Mouse (Mus musculus) limb, embryonic 10.5 days (tissue): ENCODE data around the gene Gpr137. TPM values are rescaled to one million over a fixed set of nuclear protein-coding genes. Genes with fewer than 3 reads are reported as not detected.

Experiments used
- DNase-seq: peaks from one replicate; pipeline ENCODE4 v3.0.0-alpha.2; 2017; ENCODE audit warnings: low spot score
- H3K27ac ChIP-seq: fragments of 300-500 bp; sonication (generic); 2 replicates; pipeline ENCODE4 v1.5.1; 2016; ENCODE audit warnings: mild to moderate bottlenecking
- H3K27me3 ChIP-seq: fragments of 300-500 bp; sonication (generic); 2 replicates; pipeline ENCODE4 v1.6.1; 2016; ENCODE audit warnings: low read depth, mild to moderate bottlenecking; ENCODE audit not compliant: poor library complexity, severe bottlenecking
- H3K36me3 ChIP-seq: fragments of 300-500 bp; sonication (generic); 2 replicates; pipeline ENCODE4 v1.6.1; 2016; ENCODE audit warnings: mild to moderate bottlenecking, moderate library complexity
- H3K4me1 ChIP-seq: fragments of 300-500 bp; sonication (generic); 2 replicates; pipeline ENCODE4 v1.6.1; 2016
- H3K4me3 ChIP-seq: fragments of 300-500 bp; sonication (generic); 2 replicates; pipeline ENCODE4 v1.5.1; 2016; ENCODE audit warnings: mild to moderate bottlenecking, moderate library complexity
- H3K9me3 ChIP-seq: fragments of 300-500 bp; sonication (generic); replicated peaks from 2 replicates; pipeline ENCODE4 v1.6.1; 2016; ENCODE audit warnings: mild to moderate bottlenecking
- WGBS: fragments of 180-500 bp; shearing (Covaris S2); methylation state at CpG from one replicate; pipeline ENCODE4 v1.1.7; 2016; 5-methylcytosine and 5-hydroxymethylcytosine counted together
- polyA plus RNA-seq: library from polyadenylated mRNA; unstranded; fragments of >200 nt; fragmentation: Nextera tagmentation; extraction: Ambion mirVana; gene quantifications from 2 replicates; pipeline ENCODE4 v1.2.1, GENCODE M21; 2016

Gene Gpr137
- polyA plus RNA-seq, 1 experiment from 2014 or later = 24.4 TPM

- Histone ChIP-seq H3K27me3 (no peaks in the 10 kb centered on the region), H3K9me3 (no peaks in the 10 kb centered on the region), H3K4me3 (peak overlapping the region; percentile 65), H3K27ac (peak overlapping the region; percentile 94), H3K36me3 (peaks cover 60% of the 10 kb centered on the region), H3K4me1 (peaks cover 45% of the 10 kb centered on the region)
- DNase-seq = peak; percentile 100
- under 1% methylated on average over 59 of the region's 59 CpGs for WGBS
Measured at GRCm38 (mm10) chr19:6979486-6980380, 37.5 kb upstream of the Gpr137 start.

DNA sequence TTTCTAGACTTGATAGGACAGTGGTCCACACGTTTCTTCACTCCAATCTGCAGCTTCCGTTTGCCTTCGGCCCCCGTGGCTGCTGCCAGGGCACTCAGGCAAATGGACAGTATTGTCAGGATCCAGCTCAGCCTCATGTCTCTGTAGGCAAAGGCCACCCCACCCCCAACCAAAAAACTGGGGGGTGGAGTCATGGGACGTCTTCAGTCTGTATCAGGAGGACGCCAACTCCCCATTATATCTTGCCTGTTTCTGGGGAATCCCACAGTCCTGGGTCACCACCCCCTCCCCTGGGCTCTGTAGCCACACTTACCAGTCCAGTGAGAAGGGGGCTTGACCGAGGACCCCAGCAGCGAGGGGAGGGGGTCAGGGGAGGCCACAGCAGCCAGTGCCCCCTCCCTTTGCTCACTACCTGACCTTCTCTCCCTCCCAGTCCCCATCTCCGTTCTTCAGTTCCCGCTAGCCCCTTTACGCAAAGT, 36.8 kb upstream of the Gpr137 start:
- peaks cover 47% of the 10 kb centered on the region for H3K4me1 ChIP-seq
- peaks cover 55% of the 10 kb centered on the region for H3K36me3 ChIP-seq
- no peaks in the 10 kb centered on the region for H3K9me3 ChIP-seq
- H3K27ac ChIP-seq = peak overlapping the region; percentile 94
- WGBS = 15% methylated on average over 11 of the region's 11 CpGs
- peak overlapping the region; percentile 65 for H3K4me3 ChIP-seq
- no peaks in the 10 kb centered on the region for H3K27me3 ChIP-seq
- DNase-seq = peak; percentile 49

- H3K36me3 ChIP-seq = peaks cover 51% of the 10 kb centered on the region
- H3K4me3 ChIP-seq = peak overlapping the region; percentile 65
- H3K27me3 ChIP-seq = no peaks in the 10 kb centered on the region
- H3K9me3 ChIP-seq = no peaks in the 10 kb centered on the region
- WGBS = 54% methylated on average over 3 of the region's 3 CpGs
- DNase-seq = no peak
- H3K4me1 ChIP-seq = peaks cover 51% of the 10 kb centered on the region
- H3K27ac ChIP-seq = 0 out of 2 replicates have a peak overlapping the region, but pooled peaks have one; percentile 19
Measured at GRCm38 (mm10) chr19:6978639-6978974, 36.3 kb upstream of the Gpr137 start.

DNA sequence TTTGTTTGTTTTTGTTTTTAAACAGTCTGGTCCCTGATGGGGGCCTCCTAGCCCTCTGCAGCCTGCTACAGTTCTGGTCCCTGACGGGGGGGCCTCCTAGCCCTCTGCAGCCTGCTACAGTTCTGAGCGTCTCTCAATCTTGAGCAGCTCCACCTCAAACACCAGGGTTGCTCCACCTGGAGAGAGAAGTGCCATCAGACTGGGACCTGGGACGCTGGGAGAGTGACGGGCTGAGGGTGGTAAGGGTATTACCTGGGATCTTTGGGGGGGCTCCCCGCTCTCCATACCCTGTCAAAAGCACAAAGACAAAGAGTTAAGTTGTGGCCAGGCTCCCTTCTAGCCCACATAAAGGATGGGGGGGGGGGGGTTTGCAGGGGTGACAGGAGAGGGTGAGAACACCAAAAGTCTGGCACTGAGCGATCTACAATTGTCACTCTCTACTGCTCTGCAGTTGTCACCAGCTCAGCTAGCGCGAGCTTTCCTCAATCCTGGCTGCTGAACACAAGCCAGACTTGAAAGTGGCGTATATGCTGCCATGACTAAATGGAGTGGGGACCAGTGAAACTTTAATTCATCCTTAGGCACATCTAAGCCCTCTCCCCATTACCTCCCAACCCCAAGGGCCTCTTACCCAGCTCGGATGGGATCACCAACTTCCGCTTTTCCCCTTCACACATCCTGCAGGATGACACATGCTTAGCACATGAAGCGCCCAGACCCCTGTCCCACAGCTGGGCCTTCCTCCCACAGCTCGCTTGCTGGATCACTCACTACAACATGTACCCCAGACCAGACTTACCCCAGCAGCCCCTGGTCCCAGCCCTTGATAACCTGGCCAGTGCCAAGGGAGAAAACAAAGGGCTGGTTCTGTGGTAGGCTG, 35.7 kb upstream of the Gpr137 start:
- DNase-seq = no peak
- Histone ChIP-seq H3K27me3 (no peaks in the 10 kb centered on the region), H3K4me1 (peaks cover 54% of the 10 kb centered on the region), H3K4me3 (peak overlapping the region; percentile 65), H3K9me3 (no peaks in the 10 kb centered on the region), H3K36me3 (peaks cover 46% of the 10 kb centered on the region), H3K27ac (0 out of 2 replicates have a peak overlapping the region, but pooled peaks have one; percentile 19)
- WGBS = 83% methylated on average over 13 of the region's 13 CpGs

DNA sequence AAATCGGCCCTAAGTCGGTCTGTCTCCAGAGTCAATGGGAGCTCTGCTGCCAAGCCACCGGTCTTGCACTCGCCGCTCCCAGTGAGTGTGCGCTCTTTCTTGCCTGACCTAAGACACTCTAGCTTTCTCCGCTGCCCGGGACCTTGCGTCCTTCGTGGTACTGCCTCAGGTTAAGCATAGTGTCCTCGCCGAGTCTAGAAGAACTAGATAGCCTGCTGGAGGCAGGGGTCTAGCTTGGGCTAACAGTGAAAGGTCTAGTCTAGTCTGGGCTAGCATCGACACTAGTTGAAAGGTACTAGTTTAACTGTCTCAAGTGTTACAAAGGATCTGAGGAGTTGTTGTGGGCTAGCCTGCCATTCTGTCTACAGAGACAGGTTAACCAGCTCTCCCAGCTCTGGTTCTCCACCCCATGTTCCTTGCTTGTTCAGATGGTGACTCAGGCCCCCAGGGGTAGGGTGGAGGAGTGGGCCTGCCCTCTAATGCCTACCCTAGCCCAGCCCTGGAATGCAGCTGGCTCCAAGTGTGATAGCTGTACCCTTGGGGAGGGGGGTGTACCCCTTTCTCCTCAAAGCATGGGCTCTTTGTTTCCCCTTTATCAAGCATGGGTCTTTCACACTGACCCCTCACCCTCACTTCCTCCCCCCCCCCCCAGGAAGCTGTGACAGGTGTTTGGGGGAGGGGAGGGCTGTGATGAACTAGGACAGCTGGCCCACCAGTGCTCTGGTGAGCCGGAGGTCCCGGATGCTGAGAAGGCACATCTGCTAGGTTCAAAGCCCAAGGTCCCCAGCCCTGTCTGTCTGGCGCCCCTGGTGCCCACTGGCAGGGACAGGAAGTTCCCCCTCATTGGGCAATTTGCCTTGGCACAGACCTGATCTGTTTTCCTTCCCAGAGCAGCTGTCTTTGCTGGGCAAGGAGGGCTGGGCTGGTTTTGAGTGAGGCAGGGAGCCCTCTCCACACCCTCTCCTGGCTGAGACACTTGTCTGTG, 33.5 kb upstream of the Gpr137 start, which contains the start of gene Plcb3:
Plcb3 (minus strand) TSS at position 934 of the 985 bp plus-strand sequence.
- Histone ChIP-seq H3K4me3 (peak within 1 kb of the TSS; percentile 83), H3K27me3 (0 out of 2 replicates have a peak, but pooled peaks cover 2% of the 10 kb centered on the region), H3K4me1 (peaks cover 69% of the 10 kb centered on the region), H3K27ac (peak within 1 kb of the TSS; percentile 93), H3K36me3 (peaks cover 31% of the 10 kb centered on the region), H3K9me3 (no peaks in the 10 kb centered on the region)
- WGBS = under 1% methylated on average over 16 of the region's 16 CpGs
- peak; percentile 79 for DNase-seq

GRCm38 (mm10) chr19:6974211-6975205, 32.2 kb upstream of the Gpr137 start, which contains the start of gene Ppp1r14b:
Gene Ppp1r14b (plus strand): TSS chr19:6974968.
- Histone ChIP-seq H3K9me3 (no peaks in the 10 kb centered on the region), H3K4me1 (peaks cover 78% of the 10 kb centered on the region), H3K27me3 (peaks cover 3% of the 10 kb centered on the region; the same call in 1 of the 2 replicates), H3K27ac (peak within 1 kb of the TSS; percentile 93), H3K4me3 (peak within 1 kb of the TSS; percentile 83), H3K36me3 (peaks cover 31% of the 10 kb centered on the region)
- 2% methylated on average over 83 of the region's 84 CpGs for WGBS
- DNase-seq = peak; percentile 94

GRCm38 (mm10) chr19:6973581-6974190, 31.4 kb upstream of the Gpr137 start:
- 31% methylated on average over 12 of the region's 12 CpGs for WGBS
- Histone ChIP-seq H3K9me3 (no peaks in the 10 kb centered on the region), H3K4me1 (peaks cover 78% of the 10 kb centered on the region), H3K4me3 (peak overlapping the region; percentile 83), H3K36me3 (peaks cover 28% of the 10 kb centered on the region), H3K27ac (peak overlapping the region; percentile 93), H3K27me3 (peaks cover 3% of the 10 kb centered on the region; the same call in 1 of the 2 replicates)
- DNase-seq = no peak

DNA sequence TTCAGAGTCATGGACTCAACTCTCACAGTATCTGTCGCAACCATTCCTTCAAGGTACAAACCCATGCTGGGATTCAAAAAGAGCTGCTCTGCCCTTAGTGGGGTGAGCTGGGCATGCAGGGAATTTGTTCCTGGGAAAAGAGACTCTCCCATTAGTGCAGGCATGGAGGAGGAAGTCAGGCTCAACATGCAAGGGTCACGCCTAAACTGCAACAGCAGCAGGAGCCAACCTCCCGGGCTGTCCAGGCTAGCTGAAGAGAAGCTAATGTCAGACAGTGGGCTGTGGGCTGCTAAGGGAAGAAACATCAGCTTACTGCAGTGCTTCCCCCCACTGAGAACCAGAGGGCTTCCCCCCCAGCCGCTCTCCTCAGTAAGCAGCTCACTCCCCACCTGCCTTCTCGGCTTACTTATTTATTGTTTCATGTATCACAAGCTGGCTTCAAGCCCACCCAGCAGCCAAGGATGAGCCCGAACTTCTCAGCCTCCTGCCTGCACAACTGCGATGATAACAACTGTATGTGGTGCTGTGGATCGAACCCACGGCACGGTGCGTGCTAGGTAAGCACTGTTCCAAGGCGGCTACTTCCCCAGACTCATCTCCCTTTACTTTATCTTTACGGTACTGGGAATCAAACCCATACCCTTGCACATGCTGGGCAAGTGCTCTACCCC, 30.1 kb upstream of the Gpr137 start:
- H3K27ac ChIP-seq = 0 out of 2 replicates have a peak overlapping the region, but pooled peaks have one; percentile 37
- 86% methylated on average over 13 of the region's 13 CpGs for WGBS
- peaks cover 75% of the 10 kb centered on the region for H3K4me1 ChIP-seq
- H3K9me3 ChIP-seq = no peaks in the 10 kb centered on the region
- peaks cover 3% of the 10 kb centered on the region; the same call in 1 of the 2 replicates for H3K27me3 ChIP-seq
- DNase-seq = no peak
- H3K4me3 ChIP-seq = no peak overlapping the region; the same call in 1 of the 2 replicates
- peaks cover 14% of the 10 kb centered on the region for H3K36me3 ChIP-seq

GRCm38 (mm10) chr19:6971644-6972043, 29.4 kb upstream of the Gpr137 start:
- 13% methylated on average over 6 of the region's 6 CpGs for WGBS
- H3K27ac ChIP-seq = peak overlapping the region; percentile 37; the same call in 1 of the 2 replicates

GRCm38 (mm10) chr19:6970460-6971085, 28.3 kb upstream of the Gpr137 start:
- peaks cover 10% of the 10 kb centered on the region for H3K36me3 ChIP-seq
- H3K4me1 ChIP-seq = peaks cover 59% of the 10 kb centered on the region
- WGBS = 24% methylated on average over 11 of the region's 11 CpGs
- no peak for DNase-seq
- H3K27me3 ChIP-seq = peaks cover 3% of the 10 kb centered on the region; the same call in 1 of the 2 replicates
- peak overlapping the region; percentile 66 for H3K4me3 ChIP-seq
- peak overlapping the region; percentile 87 for H3K27ac ChIP-seq
- H3K9me3 ChIP-seq = no peaks in the 10 kb centered on the region

More at GRCm38 (mm10) chr19:6971644-6972043, 29.4 kb upstream of the Gpr137 start:
- peak overlapping the region; percentile 8; the same call in 1 of the 2 replicates for H3K4me3 ChIP-seq
- no peaks in the 10 kb centered on the region for H3K9me3 ChIP-seq
- peaks cover 8% of the 10 kb centered on the region for H3K36me3 ChIP-seq
- no peak for DNase-seq
- H3K4me1 ChIP-seq = peaks cover 69% of the 10 kb centered on the region
- peaks cover 3% of the 10 kb centered on the region; the same call in 1 of the 2 replicates for H3K27me3 ChIP-seq
